Mouse (Mus musculus) WW6 (cell line): ENCODE data around the gene Olfr764-ps1.
"Not testable (repeated sequence)": the region's sequence is repeated elsewhere in the genome, so short reads cannot be mapped to it uniquely, and the experiment has no call there.

ENCODE experiments used
- DNase-seq: peaks from one replicate; pipeline ENCODE4 v3.0.0-alpha.2; 2013; ENCODE audit warnings: low read depth, low spot score

Olfr764-ps1 gene

DNA sequence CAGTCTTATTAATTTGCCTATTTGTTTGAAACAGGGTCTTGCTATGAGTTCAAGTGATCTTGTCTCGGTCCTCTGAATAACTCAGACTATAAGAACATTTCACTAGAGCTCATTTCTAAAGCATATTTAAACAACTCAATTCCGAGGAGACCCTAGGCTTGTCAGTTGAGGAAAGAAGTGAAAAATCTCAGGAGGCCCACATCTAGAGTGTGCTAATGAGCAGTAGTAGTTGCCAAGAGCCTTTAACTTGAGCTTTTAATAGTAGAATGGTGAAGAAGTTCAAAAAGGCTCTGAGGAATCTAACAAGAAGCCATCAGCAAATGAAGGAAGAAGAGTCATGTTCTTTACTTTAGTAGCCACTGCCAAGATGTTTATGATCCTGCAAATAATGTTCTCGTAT lies at the start of gene Olfr764-ps1:
Gene Olfr764-ps1, minus strand, starts transcription at position 101 of the 400 bp plus-strand sequence.
- DNase-seq, result no peak

DNA sequence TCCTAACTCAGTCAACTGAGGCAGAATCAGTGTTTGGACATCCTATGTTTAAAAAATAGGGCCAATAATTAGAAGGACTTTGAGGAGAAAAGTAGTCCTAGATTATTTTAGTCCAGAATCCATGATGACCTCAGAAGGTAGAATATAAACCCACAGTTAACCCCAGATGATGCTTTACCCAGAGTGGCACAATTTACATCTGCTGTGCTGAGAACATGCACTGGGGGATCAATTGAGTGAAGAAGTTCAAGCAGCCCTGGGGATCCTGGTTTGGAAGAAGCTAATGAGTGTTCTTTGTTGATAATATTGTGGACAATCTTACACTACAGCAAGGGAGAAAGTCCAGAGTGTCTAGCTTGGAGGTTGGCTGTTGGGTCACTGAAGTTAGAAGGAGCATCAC lies 43.1 kb upstream of the Olfr764-ps1 start, which contains the start of gene Olfr767:
Gene Olfr767, minus strand, starts transcription at position 101 of the 400 bp plus-strand sequence.
- DNase-seq, result not testable (repeated sequence)

DNA sequence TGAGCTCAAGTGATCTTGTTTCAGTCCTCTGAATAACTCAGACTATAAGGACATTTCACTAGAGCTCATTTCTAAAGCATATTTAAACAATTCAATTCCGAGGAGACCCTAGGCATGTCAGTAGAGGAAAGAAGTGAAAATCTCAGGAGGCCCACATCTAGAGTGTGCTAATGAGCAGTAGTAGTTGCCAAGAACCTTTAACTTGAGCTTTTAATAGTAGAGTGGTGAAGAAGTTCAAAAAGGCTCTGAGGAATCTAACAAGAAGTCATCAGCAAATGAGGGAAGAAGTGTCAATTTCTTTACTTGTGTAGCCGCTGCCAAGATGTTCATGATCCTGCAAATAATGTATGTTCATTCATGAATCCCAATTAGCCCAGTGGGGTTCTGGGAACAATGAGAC lies 29.2 kb upstream of the Olfr764-ps1 start, which contains the start of gene Olfr766-ps1:
Gene Olfr766-ps1, minus strand, starts transcription at position 101 of the 400 bp plus-strand sequence.
- no peak for DNase-seq

DNA sequence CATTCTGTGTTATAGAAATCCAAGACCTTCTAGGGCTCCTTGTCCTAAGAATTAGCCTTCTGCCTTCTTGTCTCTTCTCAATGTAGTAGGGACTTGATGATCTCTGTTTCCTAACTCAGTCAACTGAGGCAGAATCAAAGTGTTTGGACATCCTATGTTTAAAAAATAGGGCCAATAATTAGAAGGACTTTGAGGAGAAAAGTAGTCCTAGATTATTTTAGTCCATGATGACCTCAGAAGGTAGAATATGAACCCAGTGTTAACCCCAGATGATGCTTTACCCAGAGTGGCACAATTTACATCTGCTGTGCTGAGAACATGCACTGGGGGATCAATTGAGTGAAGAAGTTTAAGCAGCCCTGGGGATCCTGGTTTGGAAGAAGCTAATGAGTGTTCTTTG lies 10.2 kb upstream of the Olfr764-ps1 start, which contains the start of gene Olfr765:
Gene Olfr765, minus strand, starts transcription at position 101 of the 400 bp plus-strand sequence.
- DNase-seq, result not testable (repeated sequence)

DNA sequence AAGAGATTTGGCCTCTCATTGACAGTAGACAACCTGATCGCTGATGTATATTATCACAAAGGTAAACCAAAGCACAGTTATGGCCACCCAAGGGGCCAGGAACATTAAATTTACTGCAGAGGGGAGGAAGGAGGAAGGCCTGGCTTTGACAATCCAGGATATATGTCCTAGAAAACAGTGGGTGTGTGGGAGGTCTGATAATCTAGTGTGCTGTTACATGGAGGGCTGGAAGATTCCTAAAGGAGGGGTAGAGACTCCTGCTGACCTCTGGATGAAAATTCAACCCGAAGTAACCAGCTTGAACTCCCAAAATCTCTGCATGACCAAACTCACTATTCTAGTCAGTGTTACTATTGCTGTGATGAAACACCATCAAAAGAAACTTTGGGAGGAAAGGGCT lies 11.4 kb downstream of the Olfr764-ps1 start:
- DNase-seq, result no peak

DNA sequence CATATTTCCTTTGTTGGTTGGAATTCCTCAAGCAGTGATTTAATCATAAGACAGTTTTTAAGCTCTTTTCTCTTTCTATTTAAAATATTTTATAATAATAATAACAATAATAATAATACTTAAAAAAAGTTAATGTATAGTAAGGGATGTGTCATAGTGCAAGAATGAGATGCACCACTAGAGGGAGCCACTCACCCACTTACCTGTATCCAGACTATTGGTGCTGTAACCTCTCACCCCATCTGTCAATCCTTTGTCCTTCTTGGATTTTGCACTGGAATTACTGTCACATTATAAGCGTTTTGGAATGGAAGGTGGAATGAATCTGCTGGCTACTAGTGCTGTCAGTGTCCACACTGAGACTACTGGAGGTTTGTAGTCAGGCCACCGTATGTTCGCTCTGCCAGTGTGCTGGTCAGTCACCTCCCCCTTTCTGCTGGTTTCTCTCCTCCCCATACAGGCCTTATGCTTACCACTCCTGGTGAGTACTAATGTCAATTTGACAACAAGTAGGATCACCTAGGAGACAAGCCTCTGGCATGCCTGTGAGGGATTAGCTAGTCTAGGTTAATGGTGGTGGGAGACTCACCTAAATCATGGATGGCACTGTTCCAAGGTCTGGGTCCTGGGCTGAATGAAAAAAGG lies 13.6 kb downstream of the Olfr764-ps1 start:
- DNase-seq, result peak; percentile 14

DNA sequence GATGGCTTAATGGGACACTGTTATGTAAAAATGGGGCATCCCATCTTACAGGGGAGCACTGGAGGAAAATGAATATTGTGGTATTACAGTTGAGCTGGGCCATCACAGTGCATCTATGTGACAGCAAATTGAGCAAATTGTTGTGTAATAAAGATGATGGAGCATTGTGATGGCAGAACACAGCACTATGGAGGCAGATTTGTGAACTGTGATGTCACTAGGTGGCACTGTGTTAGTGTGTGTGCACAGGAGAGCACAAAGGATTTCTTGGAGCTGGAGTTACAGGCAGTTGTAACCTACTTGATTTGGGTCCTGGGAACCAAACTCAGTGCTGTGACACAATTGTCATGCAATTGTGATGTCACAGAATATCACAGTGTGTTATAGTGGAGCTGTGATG lies 16.4 kb downstream of the Olfr764-ps1 start:
- no peak for DNase-seq

DNA sequence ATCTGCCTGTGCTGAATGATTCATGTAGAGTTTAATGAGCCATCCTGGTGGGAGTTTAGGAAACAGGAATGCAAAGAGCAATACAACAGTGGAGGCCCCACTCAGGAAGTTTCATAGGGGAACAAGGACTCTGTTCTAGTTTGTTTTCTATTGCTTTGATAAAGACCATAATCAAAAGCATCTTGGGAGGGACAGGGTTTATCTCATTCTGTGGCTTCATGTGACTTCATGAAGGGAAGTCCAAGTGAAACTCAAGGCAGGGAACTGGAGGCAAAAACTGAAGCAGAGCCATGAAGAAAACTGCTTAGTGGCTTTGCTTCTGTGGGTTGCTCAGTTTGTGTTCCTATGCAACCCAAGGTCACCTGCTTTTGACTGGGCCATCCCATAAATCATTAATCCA lies 25.2 kb downstream of the Olfr764-ps1 start:
- DNase-seq, result no peak

DNA sequence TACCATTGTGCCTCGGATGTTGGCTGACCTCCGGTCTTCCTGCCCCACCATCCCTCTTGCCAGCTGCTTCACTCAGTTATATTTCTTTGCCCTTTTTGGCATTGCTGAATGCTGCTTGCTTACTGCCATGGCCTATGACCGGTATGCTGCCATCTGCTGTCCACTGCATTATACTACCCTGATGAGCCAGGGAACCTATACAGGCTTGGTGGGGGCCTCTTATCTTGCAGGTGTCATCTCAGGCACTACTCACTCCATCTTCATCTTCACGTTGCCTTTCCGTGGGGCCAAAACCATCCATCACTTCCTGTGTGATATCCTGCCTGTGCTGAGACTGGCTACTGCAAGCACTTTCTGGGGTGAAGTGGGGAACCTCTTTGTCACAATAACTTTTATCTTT lies 28.2 kb downstream of the Olfr764-ps1 start:
- not testable (repeated sequence) for DNase-seq

DNA sequence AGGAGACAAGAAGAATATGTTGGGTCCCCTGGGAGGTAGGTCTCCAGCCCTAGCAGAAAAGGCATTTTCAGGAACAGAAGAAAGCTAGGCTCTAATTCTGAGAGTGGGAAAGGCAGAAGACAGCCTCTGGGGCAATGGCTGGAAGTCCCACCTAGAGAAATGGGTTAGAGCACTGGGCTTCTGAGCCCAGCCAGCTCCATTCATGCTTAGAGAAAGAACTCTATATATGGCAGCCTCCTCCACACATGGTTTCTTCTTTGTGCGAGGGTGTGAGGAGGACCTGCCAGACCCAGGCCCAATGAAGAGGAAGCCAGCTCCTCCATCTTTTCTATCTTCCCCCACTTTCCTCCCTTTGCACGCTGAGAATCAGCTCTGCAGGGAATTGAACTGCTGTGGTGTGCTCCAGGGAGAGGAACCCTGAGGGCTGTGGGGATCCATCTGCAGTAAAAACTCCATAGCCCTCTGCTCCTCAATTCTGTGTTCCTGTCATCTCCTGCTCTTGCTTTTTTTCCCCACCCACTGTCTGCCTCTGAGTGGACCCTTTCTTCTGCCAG lies 29.3 kb downstream of the Olfr764-ps1 start, which contains the start of gene Olfr763:
Gene Olfr763, plus strand, starts transcription at position 504 of the 554 bp plus-strand sequence.
- DNase-seq, result no peak

DNA sequence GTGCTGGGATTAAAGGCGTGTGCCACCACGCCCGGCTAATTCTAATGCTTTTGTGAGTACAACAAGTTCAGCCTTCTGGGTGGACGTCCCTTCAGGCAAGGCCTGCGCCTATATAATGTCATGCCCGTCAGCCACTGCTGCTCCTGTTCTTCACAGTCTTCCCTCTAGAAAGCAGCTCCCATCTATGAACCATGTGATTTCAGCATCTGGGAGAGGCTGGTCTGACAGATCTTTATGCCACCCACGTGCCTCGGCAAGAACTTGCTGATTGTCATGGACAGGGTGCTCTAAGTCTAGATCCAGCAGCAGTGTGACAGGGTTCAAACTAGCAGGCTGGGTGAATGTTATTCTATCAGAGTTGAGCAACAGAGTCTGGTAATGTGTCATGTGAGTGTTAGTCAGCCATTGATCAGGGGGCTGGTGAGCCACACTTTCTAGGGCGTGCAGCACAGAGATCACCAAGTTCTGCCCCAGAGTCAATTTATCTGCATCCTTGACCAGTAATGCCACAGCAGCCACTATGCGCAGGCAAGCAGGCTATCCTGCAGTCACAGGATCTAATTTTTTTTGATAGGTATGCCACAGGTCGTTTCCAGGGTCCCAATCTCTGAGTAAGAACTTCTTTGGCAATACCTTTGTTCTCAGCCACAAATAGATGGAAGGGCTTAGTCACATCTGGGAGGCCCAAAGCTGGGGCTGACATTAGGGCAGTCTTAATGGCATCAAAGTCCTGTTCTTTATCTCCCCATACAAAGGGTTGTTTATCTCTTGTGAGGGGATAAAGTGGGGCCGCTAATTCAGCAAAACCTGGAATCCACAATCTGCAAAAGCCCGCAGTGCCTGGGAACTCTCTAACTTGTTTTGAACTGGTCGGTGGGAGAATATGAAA lies 35.4 kb downstream of the Olfr764-ps1 start:
- no peak for DNase-seq

DNA sequence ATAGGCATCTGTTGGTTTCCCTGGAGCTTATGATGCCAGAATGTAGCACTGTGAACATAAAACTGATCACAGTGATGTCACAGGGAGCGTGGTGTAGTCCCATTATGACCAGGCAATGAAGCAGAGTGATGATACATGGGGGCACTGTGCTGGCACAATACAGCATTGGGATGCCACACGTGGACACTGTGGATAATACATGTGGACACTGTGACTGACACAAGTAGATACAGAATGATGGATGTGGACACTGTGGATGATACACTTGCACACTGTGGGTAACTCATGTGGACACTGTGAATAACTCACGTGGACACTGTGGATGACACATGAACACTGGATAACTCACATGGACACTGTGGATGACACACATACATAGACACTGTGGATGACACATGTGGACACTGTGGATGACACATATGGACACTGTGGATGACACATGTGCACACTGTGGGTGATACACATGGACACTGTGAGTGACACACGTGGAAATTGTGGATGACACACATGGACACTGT lies 43.1 kb downstream of the Olfr764-ps1 start:
- DNase-seq, result no peak

DNA sequence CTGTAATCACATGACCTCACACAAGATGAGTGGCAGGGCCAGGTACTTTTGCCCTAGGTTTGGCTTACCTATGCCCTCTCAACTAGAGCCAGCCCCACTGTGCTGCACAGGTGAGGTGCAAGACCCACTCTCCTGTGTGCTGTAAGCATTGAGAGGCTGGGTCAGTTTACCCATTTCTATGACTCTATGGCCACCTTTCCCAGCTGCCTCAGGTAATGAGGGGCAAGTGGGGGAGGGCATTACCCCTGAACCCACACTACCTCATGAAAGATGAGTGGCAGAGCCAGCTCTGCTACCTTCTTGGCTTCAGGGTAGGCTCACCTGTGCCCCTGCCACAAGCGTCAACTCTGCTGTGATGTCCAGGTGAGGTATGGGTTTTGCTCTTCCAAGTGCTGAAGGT lies 43.9 kb downstream of the Olfr764-ps1 start:
- no peak for DNase-seq

DNA sequence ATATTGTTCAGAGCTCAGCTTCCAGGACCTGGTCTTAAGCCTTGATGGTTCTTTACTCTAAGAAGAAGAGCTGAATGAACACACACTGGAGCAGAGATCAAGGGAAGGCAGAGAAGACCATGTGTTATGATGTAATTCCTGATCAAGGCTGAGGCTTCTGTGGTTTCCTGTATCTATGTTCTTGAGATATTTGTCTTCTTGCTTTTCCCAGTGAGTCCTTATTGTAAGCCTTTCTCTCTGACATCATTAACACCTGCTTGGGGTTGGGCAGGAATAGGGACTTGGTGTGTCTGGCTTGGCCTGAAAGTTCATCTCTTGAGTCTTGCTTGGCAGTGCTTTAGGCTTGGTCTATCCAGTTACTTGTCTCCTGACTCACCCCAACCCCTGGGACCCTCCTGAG lies 48.7 kb downstream of the Olfr764-ps1 start:
- no peak for DNase-seq

DNA sequence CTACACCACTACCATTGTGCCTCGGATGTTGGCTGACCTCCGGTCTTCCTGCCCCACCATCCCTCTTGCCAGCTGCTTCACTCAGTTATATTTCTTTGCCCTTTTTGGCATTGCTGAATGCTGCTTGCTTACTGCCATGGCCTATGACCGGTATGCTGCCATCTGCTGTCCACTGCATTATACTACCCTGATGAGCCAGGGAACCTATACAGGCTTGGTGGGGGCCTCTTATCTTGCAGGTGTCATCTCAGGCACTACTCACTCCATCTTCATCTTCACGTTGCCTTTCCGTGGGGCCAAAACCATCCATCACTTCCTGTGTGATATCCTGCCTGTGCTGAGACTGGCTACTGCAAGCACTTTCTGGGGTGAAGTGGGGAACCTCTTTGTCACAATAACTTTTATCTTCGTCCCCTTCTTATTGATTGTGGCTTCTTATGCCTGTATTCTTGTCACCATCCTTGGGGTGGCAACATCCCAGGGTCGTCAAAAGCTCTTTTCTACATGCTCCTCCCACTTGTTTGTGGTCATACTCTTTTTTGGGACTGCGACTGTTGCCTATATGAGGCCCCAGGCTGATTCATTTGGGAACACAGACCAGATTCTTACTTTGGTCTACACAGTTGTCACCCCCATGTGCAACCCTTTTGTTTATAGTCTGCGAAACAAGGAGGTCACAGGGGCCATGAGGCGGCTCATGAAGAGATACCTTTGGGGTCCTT lies 49.4 kb downstream of the Olfr764-ps1 start:
- DNase-seq, result not testable (repeated sequence)

DNA sequence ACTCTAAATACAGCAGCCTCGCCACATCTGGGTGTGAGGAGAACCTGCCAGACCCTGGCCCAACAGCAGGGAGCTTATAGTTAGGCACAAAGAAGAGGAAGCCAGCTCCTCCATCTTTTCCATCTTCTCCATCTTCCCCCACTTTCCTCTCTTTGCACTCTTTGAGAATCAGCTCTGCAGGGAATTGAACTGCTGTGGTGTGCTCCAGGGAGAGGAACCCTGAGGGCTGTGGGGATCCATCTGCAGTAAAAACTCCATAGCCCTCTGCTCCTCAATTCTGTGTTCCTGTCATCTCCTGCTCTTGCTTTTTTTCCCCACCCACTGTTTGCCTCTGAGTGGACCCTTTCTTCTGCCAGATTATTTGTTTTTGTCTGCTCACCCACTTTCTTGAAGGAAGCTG lies 50.6 kb downstream of the Olfr764-ps1 start, which contains the start of gene Olfr9:
Gene Olfr9, plus strand, starts transcription at position 301 of the 400 bp plus-strand sequence.
- DNase-seq, result not testable (repeated sequence)
